Mouse (Mus musculus) liver, adult (tissue): Measurements from ENCODE around the gene Clic6.

Source experiments
- GATA4 ChIP-seq: IDR thresholded peaks from 2 replicates; pipeline ENCODE4 v1.6.1; 2014; ENCODE audit warnings: mild to moderate bottlenecking, low read length; ENCODE audit not compliant: insufficient replicate concordance

Gene Clic6

DNA sequence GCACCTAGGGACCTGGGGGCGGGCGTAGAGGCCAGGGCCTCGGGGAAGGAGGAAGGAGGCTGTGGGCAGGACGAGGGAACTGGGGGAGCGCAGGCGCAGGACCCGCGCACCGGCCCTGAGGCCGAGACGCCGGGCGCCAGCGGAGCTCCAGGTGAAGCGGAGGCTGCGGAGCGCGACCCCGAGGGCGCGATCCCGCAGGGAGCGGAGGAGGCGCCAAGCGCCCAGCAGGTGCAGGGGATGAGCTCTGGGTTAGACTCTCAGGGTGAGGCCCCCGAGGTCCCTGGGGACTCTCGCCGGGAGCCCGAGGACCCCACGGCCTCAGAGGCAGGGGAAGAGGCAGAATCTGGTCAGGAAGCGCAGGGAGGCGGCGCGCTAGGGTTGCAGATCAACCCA is 13.0 kb downstream of the Clic6 start:
- TF ChIP-seq GATA4, result no peak

- TF ChIP-seq GATA4, result no peak
These were observed 13.8 kb downstream of the Clic6 start for GRCm38 (mm10) chr16:92499324-92499723.

DNA sequence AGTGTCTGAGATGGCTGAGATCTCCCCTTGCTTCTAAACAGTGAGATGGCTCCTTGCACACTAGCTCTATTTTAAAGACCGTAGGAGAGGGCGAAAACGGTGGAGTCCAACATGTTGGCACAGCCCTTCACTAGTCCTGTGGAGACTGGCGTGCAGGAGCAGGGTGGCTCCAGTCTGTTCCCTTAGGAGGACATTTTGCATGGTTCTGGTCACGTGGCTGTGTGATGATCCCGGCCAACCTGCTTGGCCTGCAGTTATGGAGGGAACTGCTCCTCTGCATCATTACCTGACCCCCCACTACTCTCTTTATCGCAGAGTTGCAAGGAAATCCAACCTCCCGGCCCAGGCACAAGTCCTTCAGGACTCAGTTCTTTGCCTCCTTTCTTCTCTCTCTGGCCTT is 15.0 kb downstream of the Clic6 start:
- no peak for TF ChIP-seq GATA4

DNA sequence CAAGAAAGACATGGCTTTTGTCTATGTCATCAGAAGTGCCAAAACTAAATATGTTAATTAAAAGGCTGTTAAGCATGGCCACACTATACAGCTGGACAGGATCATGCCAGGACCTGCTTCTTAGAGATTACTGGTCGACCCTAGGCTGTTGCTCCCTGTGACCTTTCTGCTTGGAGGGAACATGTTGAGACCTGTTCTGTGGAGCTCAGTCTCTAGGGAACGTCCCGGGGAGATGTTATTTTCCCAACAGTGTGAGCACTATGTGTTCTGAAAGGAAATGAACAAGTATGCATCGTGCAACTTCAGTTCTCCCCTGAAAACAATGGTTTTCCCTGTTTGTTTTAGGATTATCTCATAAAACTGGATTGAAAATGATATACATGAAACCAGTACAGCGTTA is 17.6 kb downstream of the Clic6 start:
- TF ChIP-seq GATA4, result no peak

DNA sequence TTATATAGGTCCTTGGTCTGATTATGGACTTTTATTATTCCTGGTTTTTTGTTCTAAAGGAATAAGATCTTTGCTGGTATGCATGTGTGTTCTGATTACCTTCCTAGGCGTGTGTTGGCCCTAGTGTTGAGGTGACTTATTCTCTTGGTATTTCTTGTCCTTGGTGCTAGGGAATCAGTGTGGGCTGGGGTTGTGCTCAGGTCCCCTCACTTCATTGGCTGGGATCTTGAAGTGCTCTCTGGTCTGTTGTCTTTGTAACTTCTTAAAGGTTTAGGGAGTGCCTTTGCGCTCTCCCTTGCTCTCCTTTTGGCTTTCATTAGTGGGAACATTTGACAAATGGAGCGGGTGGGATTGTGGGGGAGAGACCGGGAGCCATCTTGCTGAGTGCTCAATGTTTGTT is 22.0 kb downstream of the Clic6 start:
- TF ChIP-seq GATA4, result no peak

DNA sequence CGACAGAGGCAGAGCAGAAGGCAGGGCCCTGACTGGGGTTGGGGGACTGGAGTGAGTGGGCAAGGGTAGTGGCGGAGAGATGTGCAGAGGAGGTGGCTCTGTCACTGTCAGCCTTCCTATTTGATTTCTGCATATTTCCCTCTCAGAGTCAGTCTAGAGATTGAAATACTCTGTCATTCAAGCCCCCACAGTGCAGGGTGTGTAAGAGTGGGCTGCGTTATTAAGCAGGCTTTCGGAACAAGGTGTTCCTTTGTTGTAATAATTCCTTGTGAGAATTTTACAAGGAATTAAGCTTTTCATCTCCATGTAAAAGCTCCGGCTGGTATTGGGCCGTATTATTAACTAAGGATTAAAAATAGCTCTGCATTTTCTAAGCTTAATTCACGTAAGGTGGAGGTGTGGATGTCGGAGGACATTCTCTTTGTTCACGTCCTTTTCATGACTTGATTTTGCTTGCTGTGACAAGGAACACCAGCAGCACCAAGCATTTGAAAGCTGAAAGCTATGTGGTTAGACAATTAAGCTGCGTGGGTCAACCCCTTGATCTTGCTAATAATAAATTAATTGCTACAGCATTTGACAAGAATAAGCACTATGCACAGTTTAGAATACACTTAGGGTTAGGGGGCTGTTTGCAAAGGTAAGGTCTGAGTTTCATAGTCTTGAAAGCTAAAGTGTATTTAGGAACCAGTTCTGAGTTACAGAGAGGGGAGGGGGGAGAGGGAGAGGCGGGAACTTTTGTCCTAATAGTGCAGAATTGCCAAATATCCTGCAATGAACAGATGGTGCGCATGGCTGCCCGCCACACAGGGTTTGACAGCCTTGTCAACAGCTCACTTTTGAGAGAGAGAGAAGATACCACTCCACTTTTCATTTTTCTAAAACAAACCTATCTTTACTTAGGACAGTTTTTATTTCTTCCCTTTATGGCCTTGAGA is 25.6 kb downstream of the Clic6 start:
- TF ChIP-seq GATA4, result no peak

DNA sequence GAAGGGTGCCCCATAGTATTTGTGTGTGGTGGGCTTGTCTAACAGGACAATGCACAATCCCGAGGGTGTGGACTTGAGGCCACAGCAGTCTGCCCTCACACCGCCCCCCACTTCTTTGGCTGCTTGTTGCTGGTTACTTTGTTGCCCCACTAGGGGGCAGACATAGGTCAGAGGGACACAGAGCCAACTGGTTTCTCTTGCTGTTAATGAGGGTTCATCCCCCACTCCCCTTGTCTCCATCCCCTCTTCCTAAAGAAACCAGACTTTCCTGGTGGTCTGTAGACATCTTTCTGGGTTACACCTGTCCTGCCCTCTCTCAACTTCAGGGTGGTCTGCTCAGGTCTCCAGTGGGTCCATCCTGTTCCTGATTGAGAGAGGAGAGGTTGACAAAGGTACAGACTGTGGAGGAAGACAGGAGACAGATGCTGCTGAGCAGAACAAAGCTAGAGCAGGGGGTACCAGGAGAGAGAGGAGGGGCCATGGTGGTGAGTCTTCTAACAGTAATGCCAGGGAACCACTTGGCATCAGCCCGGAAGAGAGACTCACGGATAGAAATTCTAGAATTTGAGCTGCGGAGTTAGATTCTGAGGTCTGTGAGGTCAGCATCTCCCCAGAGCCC is 26.3 kb downstream of the Clic6 start:
- no peak for TF ChIP-seq GATA4

- no peak for TF ChIP-seq GATA4
These were observed 30.6 kb downstream of the Clic6 start for GRCm38 (mm10) chr16:92516139-92516538.

GRCm38 (mm10) chr16:92518718-92519117 is 33.2 kb downstream of the Clic6 start:
- no peak for TF ChIP-seq GATA4

- TF ChIP-seq GATA4, result no peak
These were observed 34.4 kb downstream of the Clic6 start for GRCm38 (mm10) chr16:92519820-92520492.

- no peak for TF ChIP-seq GATA4
These were observed 37.8 kb downstream of the Clic6 start for GRCm38 (mm10) chr16:92523351-92523750.

- TF ChIP-seq GATA4, result no peak
These were observed 39.1 kb downstream of the Clic6 start for GRCm38 (mm10) chr16:92524651-92525050.

DNA sequence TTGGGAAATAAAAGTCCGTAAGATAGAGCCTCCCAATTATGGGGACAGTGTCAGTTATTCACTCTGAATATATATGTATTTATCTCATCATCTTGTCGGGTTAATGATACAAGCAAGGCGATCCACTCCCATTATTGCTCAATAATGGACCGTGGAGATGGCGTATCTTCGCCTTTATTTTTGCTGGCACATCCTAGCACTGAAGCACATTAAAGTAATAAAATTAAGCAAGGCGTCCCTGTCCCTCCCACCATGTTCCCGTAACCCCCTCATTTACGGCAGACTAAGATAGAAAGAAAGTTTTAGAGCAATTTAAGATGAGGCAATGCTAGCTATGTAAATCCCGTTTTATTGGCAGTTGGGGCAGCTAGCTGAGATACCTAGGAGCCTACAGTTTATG is 40.4 kb downstream of the Clic6 start:
- TF ChIP-seq GATA4, result no peak

GRCm38 (mm10) chr16:92535258-92535657 is 49.7 kb downstream of the Clic6 start:
- no peak for TF ChIP-seq GATA4

DNA sequence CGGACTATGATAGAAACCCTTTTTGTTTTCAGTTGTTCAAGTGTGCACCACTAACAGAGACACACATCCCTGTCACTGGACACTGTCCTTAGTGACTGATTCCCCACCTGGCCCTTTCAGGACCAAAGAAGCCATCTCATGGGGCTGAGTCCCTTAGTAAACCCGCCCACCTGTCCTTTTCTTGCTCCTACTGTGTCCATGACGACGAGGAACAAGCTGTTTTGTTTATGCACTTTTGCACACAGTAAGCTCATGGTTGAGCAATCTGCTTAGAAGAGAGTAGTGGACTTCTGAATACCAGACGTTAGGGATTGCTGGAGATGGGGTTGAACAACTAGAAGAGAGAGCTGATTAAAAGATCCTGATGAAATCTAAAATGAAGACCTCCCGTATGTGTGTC is 52.8 kb downstream of the Clic6 start:
- TF ChIP-seq GATA4, result no peak

DNA sequence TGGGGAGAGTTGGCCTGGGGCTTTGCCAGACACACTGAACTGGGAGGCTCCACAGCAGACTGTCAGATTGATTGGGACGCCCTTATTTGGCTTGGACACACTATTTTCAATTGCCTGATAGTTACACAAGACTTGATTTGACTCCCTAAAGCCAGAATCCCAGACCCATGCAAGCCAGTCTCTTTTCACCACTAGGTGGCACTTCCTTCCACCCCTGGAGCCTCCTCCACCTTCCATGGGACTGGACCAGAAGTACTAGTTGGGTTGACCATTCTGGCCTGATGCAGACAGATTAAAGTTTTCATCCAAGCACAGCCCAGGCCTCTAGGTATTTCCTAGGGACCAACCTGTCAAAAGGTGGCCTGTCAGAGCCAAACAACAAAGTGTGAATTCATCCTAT is 58.7 kb downstream of the Clic6 start:
- TF ChIP-seq GATA4, result no peak

GRCm38 (mm10) chr16:92548651-92549050 is 63.1 kb downstream of the Clic6 start:
- TF ChIP-seq GATA4, result no peak
